Mouse (Mus musculus) embryonic facial prominence, embryonic 15.5 days (tissue): Measurements from ENCODE around the gene Cyp11a1. TPM values are rescaled to one million over a fixed set of nuclear protein-coding genes. Genes with fewer than 3 reads are reported as not detected.

Source experiments
- ATAC-seq: fragments of 200-750 bp; cut with Nextera tagmentation; 2 replicates; pipeline ENCODE4 v1.8.0; 2017; ENCODE audit warnings: low read depth, moderate TSS enrichment; ENCODE audit not compliant: insufficient number of reproducible peaks, low FRiP score, low TSS enrichment
- H3K27ac ChIP-seq: fragments of 300-500 bp; sonication (generic); replicated peaks from 2 replicates; pipeline ENCODE4 v1.5.1; 2015; ENCODE audit warnings: mild to moderate bottlenecking, inconsistent platforms
- H3K27me3 ChIP-seq: fragments of 300-500 bp; sonication (generic); 2 replicates; pipeline ENCODE4 v1.6.1; 2015; ENCODE audit warnings: inconsistent platforms
- H3K36me3 ChIP-seq: fragments of 300-500 bp; sonication (generic); 2 replicates; pipeline ENCODE4 v1.6.1; 2015; ENCODE audit warnings: mild to moderate bottlenecking, inconsistent platforms
- H3K4me1 ChIP-seq: fragments of 300-500 bp; sonication (generic); 2 replicates; pipeline ENCODE4 v1.6.1; 2015; ENCODE audit warnings: inconsistent platforms
- H3K4me2 ChIP-seq: fragments of 300-500 bp; sonication (generic); replicated peaks from 2 replicates; pipeline ENCODE4 v1.6.1; 2015; ENCODE audit warnings: mild to moderate bottlenecking, inconsistent platforms
- H3K4me3 ChIP-seq: fragments of 300-500 bp; sonication (generic); replicated peaks from 2 replicates; pipeline ENCODE4 v1.5.1; 2015; ENCODE audit warnings: mild to moderate bottlenecking, inconsistent platforms
- H3K9ac ChIP-seq: fragments of 300-500 bp; sonication (generic); 2 replicates; pipeline ENCODE4 v1.6.1; 2015; ENCODE audit warnings: inconsistent platforms
- H3K9me3 ChIP-seq: fragments of 300-500 bp; sonication (generic); replicated peaks from 2 replicates; pipeline ENCODE4 v1.6.1; 2016; ENCODE audit warnings: inconsistent platforms
- WGBS: fragments of 180-500 bp; shearing (Covaris S2); methylation state at CpG from one replicate; pipeline ENCODE4 v1.1.7; 2015; 5-methylcytosine and 5-hydroxymethylcytosine counted together
- polyA plus RNA-seq: library from polyadenylated mRNA; unstranded; fragments of >200 nt; fragmentation: Nextera tagmentation; extraction: Ambion mirVana; gene quantifications from 2 replicates; pipeline ENCODE4 v1.2.1, GENCODE M21; 2015

The Cyp11a1 gene
- polyA plus RNA-seq, 1 experiment from 2014 or later, result 9.8 TPM

DNA sequence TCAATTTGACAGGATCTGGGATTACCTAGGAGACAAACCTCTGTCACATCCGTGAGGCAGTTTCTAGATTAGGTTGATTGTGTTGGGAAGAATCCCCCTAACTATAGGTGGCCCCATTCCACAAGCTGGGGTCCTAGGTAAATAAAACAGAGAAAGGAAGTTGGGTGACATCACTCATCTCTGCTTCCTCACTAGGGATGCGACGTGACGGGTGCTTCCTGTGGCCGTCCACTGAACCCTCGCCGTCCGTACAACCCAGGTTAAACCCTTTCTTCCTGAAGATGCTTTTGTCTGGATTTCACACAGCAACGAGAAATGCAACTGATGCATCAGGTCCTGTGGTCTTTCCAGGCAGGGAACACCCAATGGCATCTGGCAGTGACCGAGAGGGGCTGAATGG is 40.9 kb downstream of the Cyp11a1 start:
- Histone ChIP-seq H3K9me3 (no peaks in the 10 kb centered on the region), H3K4me2 (no peak overlapping the region), H3K27ac (no peak overlapping the region), H3K36me3 (no peaks in the 10 kb centered on the region), H3K27me3 (peaks cover 16% of the 10 kb centered on the region; the same call in 1 of the 2 replicates), H3K9ac (no peak overlapping the region), H3K4me3 (no peak overlapping the region), H3K4me1 (no peaks in the 10 kb centered on the region)
- ATAC-seq, result no peak
- 69% methylated on average over 10 of the region's 10 CpGs for WGBS

DNA sequence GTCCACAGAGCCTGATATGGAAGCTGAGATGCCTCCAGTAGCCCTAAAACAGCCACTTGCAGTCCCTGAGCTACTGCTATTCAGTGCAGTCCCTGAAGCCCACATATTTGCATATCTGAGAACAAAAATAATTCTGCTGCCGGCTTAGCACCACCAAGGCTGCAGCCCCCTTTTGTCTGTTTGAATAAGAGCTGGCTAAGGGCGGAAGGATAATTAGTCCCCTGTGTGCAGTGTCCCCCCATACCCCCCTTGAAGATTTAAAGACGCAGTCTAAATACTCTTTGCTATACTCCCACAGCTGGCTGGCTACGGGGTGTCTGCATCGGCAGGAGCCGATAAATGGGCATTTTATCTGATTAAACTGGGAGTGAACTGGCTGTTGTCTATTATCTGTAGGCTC is 42.4 kb downstream of the Cyp11a1 start:
- WGBS, result 11% methylated on average over 6 of the region's 6 CpGs
- ATAC-seq, result no peak
- no peak overlapping the region for H3K9ac ChIP-seq

DNA sequence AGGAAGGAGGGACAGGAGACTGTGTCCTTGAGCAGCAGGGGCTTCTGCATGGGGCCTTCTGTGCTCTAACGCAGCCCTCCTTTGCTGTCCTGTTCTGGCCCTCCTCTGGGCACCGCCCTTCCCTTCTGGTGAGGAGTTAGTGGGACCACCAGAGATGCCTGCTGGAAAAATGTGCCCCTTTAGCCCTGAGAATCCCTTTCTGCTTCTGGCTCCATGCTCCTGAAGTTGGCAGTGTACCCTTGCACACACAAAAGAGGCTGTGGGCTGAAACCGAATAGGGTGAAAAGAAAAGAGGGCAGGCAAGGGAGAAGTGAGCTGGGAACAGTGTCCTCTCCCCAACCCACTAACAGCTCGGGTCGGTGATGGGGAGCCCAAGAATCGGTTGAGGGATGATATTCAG is 43.0 kb downstream of the Cyp11a1 start:
- H3K4me3 ChIP-seq, result no peak overlapping the region
- H3K36me3 ChIP-seq, result no peaks in the 10 kb centered on the region
- H3K27ac ChIP-seq, result no peak overlapping the region
- H3K9me3 ChIP-seq, result no peaks in the 10 kb centered on the region
- peaks cover 8% of the 10 kb centered on the region; the same call in 1 of the 2 replicates for H3K4me1 ChIP-seq
- no peak overlapping the region for H3K9ac ChIP-seq
- no peak for ATAC-seq
- H3K4me2 ChIP-seq, result no peak overlapping the region
- 60% methylated on average over 6 of the region's 6 CpGs for WGBS
- H3K27me3 ChIP-seq, result peaks cover 16% of the 10 kb centered on the region; the same call in 1 of the 2 replicates

More for the DNA sequence above, 42.4 kb downstream of the Cyp11a1 start:
- H3K36me3 ChIP-seq, result no peaks in the 10 kb centered on the region
- H3K4me1 ChIP-seq, result peaks cover 6% of the 10 kb centered on the region; the same call in 1 of the 2 replicates
- H3K4me2 ChIP-seq, result no peak overlapping the region
- peaks cover 16% of the 10 kb centered on the region; the same call in 1 of the 2 replicates for H3K27me3 ChIP-seq
- no peak overlapping the region for H3K4me3 ChIP-seq
- H3K27ac ChIP-seq, result no peak overlapping the region
- no peaks in the 10 kb centered on the region for H3K9me3 ChIP-seq

DNA sequence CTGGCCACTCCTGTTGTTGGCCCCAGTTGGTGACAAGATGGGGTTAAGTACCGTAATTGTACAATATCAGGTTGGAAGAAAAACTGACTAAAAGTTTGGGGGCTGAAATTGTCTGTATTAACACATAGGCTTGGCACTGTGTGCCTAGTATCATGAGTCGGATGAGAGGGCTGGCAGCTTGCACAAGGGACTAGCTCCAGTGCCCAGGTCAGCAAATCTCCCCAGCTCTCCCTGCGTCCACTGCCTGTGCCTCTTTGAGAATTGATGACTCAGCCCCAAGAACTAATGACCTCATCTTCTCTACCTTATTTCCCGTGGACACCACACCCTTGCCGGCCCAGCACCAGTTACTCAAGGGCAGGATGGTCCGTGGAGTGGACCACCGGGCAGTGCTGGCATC is 43.6 kb downstream of the Cyp11a1 start:
- H3K9me3 ChIP-seq, result no peaks in the 10 kb centered on the region
- H3K36me3 ChIP-seq, result no peaks in the 10 kb centered on the region
- H3K9ac ChIP-seq, result no peak overlapping the region
- no peak overlapping the region for H3K4me2 ChIP-seq
- H3K4me1 ChIP-seq, result peaks cover 8% of the 10 kb centered on the region; the same call in 1 of the 2 replicates
- H3K27ac ChIP-seq, result no peak overlapping the region
- H3K27me3 ChIP-seq, result peaks cover 16% of the 10 kb centered on the region; the same call in 1 of the 2 replicates
- 74% methylated on average over 7 of the region's 7 CpGs for WGBS
- no peak for ATAC-seq
- H3K4me3 ChIP-seq, result no peak overlapping the region

DNA sequence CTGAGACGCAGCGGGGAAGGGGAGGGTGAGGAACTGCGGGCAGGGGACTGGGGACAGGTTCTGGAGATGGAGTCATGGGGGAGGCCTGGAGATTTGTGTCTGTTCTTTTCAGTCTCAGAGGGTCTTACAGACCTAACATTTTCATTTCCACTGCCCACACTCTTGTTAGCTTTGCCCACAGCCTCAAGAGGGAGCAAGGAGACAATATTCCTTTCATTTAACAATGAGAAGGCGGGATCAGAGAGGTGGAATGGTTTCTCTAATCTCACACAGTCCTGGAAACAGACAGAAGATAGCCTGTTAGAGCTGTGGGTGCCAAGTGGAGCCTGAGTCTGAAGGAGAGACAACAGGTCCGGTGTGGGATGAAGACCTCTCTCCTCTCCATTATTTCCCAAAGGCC is 45.7 kb downstream of the Cyp11a1 start:
- no peaks in the 10 kb centered on the region for H3K36me3 ChIP-seq
- no peak overlapping the region for H3K9ac ChIP-seq
- H3K4me1 ChIP-seq, result peaks cover 8% of the 10 kb centered on the region; the same call in 1 of the 2 replicates
- no peaks in the 10 kb centered on the region for H3K9me3 ChIP-seq
- peaks cover 16% of the 10 kb centered on the region; the same call in 1 of the 2 replicates for H3K27me3 ChIP-seq
- ATAC-seq, result no peak
- H3K27ac ChIP-seq, result no peak overlapping the region
- 27% methylated on average over 5 of the region's 5 CpGs for WGBS
- H3K4me2 ChIP-seq, result no peak overlapping the region
- H3K4me3 ChIP-seq, result no peak overlapping the region

DNA sequence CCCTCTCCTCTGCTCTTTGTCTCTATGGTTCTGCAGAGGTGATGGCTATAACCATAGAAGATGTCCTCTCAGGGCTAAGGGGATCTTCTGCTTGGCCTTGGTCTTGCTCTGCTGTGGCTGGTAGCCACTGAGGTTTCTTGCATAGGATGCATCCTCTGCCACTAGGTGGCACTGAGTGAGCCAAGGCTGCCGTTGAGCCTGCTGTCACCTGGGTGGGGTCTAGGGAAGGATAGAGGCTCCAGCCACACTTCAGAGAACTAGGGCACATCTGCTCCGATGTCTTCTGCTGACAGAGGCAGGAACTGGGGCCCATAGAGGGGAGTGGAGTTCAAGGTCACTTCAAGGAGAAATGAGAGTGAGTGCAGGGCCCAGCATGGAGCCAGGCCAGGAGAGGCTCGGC is 46.9 kb downstream of the Cyp11a1 start:
- Histone ChIP-seq H3K27me3 (peaks cover 16% of the 10 kb centered on the region; the same call in 1 of the 2 replicates), H3K9me3 (no peaks in the 10 kb centered on the region), H3K4me3 (no peak overlapping the region), H3K27ac (no peak overlapping the region), H3K9ac (no peak overlapping the region), H3K4me1 (peaks cover 8% of the 10 kb centered on the region; the same call in 1 of the 2 replicates), H3K4me2 (no peak overlapping the region), H3K36me3 (no peaks in the 10 kb centered on the region)
- no peak for ATAC-seq
- WGBS, result 21% methylated on average over 3 of the region's 3 CpGs

DNA sequence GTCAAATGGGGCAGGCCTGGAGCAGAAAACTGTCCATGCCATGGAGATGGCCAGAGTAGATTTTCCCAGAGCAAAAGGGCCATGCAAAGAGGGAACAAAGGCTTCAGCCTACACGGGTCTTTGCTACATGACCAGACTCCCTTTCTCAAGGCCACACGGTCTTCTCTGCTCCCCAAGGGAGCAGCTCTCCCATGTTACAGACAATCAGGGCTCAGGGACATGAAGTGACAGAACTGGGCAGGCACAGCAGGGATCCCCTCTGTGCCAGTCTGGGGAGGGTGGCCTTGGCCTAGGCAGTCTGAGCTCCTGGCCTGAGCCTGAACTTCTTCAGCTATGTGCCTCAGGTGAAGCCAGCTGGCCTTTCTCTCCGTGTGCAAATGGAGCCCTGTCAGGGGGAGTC is 47.3 kb downstream of the Cyp11a1 start:
- 53% methylated on average over 3 of the region's 3 CpGs for WGBS
- Histone ChIP-seq H3K36me3 (no peaks in the 10 kb centered on the region), H3K4me3 (no peak overlapping the region), H3K27me3 (peaks cover 11% of the 10 kb centered on the region; the same call in 1 of the 2 replicates), H3K9ac (no peak overlapping the region), H3K27ac (no peak overlapping the region), H3K9me3 (no peaks in the 10 kb centered on the region), H3K4me2 (no peak overlapping the region), H3K4me1 (peaks cover 8% of the 10 kb centered on the region; the same call in 1 of the 2 replicates)
- no peak for ATAC-seq

DNA sequence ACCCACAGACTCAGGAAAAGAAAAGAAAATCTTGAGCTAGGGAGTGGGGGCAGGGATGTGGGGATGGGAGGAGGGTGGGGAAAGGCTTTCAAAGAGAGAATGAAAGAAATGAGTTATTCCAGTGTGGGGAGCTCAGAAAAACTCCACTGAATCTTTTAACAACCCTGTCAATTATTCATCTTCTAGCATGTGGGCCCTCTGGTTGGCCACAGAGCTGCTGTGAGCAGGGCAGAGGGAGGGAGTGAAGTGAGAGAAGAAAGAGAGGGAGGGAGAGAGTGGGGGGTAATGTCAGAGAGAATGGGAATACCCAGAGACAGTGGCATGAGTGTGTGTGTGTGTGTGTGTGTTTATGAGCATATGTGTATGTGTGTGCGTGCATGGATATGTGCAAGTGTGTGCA is 47.8 kb downstream of the Cyp11a1 start:
- H3K27me3 ChIP-seq, result peaks cover 11% of the 10 kb centered on the region; the same call in 1 of the 2 replicates
- no peaks in the 10 kb centered on the region for H3K9me3 ChIP-seq
- H3K9ac ChIP-seq, result no peak overlapping the region
- no peak overlapping the region for H3K4me3 ChIP-seq
- no peaks in the 10 kb centered on the region for H3K36me3 ChIP-seq
- ATAC-seq, result no peak
- no peak overlapping the region for H3K4me2 ChIP-seq
- H3K4me1 ChIP-seq, result peaks cover 8% of the 10 kb centered on the region; the same call in 1 of the 2 replicates
- WGBS, result 85% methylated on average over 1 of the region's 1 CpGs
- H3K27ac ChIP-seq, result no peak overlapping the region

DNA sequence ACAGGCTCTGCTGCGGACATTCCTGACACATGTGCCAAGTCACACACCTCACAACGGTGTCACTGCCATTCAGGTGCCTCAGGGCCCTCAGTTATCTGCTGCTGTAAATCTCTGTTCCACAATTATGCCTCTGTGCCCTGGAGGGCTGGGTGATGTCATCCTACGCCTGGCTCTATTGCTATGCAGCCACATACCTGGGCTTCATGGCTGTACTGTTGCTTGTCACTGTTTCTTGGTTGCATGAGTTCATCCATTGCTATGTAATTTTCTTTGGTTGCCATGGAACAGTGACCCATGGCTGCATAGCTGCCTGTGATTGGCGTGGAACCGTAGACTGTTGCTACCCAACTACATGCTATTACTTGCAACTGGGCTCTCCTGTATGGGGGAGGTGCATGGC is 49.5 kb downstream of the Cyp11a1 start:
- Histone ChIP-seq H3K4me2 (no peak overlapping the region), H3K27me3 (peaks cover 5% of the 10 kb centered on the region; the same call in 1 of the 2 replicates), H3K36me3 (no peaks in the 10 kb centered on the region), H3K9me3 (no peaks in the 10 kb centered on the region), H3K27ac (no peak overlapping the region), H3K4me3 (no peak overlapping the region), H3K9ac (no peak overlapping the region), H3K4me1 (peaks cover 10% of the 10 kb centered on the region; the same call in 1 of the 2 replicates)
- 62% methylated on average over 5 of the region's 5 CpGs for WGBS
- ATAC-seq, result no peak

DNA sequence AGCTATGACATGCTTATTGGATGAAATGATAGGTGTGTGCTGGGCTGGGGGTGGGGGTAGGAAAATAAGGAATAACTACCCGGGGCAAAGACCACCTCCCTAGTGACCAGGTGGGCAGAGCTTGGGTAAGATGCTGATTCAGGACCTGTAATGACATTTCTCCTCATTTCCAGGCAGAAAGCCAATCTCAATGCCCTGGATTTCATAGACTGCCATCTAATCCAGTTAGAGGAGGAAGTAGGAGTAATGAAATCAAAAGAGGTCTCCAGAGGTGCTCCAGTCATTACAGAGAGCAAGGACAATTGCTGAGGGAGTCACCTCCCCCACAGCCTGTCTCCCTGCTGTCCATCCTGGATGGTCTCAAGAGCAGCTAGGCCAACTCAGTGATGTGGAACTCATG is 53.7 kb downstream of the Cyp11a1 start:
- no peaks in the 10 kb centered on the region for H3K9me3 ChIP-seq
- no peak overlapping the region for H3K4me2 ChIP-seq
- peaks cover 9% of the 10 kb centered on the region; the same call in 1 of the 2 replicates for H3K4me1 ChIP-seq
- no peak overlapping the region for H3K27ac ChIP-seq
- peaks cover 11% of the 10 kb centered on the region for H3K27me3 ChIP-seq
- no peak for ATAC-seq
- 41% methylated on average over 1 of the region's 1 CpGs for WGBS
- H3K36me3 ChIP-seq, result no peaks in the 10 kb centered on the region
- H3K9ac ChIP-seq, result no peak overlapping the region
- no peak overlapping the region for H3K4me3 ChIP-seq

DNA sequence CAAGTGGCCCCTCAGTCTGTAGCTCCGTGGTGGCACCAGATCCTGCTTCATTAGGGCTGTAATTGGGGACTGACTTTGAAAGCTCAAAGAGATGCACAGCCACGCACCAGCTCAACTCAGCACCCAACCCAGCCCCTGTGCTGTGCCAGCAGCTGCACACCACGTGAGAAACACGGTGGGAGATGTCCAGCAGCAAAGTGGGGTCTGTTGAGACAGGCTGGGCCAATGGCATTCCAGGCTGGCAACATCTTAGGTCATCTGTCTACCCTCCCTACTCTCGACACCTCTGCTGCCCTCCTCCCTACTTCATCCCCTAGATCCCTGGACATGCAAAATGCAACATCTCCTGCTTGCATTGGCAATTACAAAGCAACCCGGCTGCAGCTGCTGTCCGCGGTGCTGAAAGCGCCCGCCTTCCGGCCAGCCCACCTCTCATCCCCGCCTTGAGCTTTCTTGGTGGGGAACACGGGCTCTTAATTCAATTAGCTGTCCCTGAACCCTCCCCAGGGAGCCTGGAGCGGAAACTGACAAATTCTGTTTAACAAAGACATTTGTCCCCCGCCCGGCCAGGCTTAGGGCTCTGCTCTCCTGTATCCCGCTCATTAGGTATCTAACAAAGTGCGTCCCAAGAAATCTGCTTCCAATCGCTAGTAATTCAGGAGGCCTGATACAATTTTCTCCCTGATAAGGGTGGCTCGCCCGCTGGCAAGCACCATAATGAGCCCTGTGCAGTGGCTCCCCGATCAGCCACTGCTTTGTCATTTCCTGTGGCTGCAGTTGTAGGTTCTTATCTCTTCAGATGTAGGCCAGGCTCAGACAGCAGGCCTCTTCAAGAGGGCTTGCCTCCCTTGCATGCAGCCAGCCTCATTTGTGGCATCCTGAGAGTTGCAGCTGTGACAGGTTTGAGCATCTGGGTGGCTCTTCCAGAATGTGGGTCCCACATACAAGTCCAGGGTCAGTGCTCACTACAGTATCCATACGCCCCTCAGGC is 54.8 kb downstream of the Cyp11a1 start:
- 7% methylated on average over 23 of the region's 23 CpGs for WGBS
- Histone ChIP-seq H3K4me2 (no peak overlapping the region), H3K9me3 (no peaks in the 10 kb centered on the region), H3K27ac (no peak overlapping the region), H3K27me3 (peaks cover 11% of the 10 kb centered on the region), H3K4me1 (peaks cover 9% of the 10 kb centered on the region; the same call in 1 of the 2 replicates), H3K4me3 (no peak overlapping the region), H3K9ac (no peak overlapping the region), H3K36me3 (no peaks in the 10 kb centered on the region)
- no peak for ATAC-seq
